Mouse (Mus musculus): ENCODE results near the gene Pced1b.

GRCm38 (mm10) chr15:97400866-97401265 lies 154.0 kb downstream of the Pced1b start:
- no peak for TF ChIP-seq POLR2A (IDR thresholded peaks at IDR 0.05; ENCODE audit: low read depth, low read length)
- TF ChIP-seq CTCF (IDR thresholded peaks at IDR 0.05; ENCODE audit: extremely low read depth, insufficient read length, insufficient replicate concordance, low read depth, low read length), result no peak

Measured in small intestine, adult 2 months (tissue).